Mouse (Mus musculus) heart, adult 2 months (tissue): ENCODE measurements around the gene Wdr26.

ENCODE experiments used
- CTCF ChIP-seq: fragments of 200-600 bp; IDR thresholded peaks from 2 replicates; pipeline ENCODE4 v1.8.1; 2022; ENCODE audit warnings: antibody characterized with exemption, mild to moderate bottlenecking, moderate library complexity
- EP300 ChIP-seq: fragments of 200-500 bp; IDR thresholded peaks from 2 replicates; pipeline ENCODE4 v1.6.1; 2011; ENCODE audit warnings: low read depth, low read length, control low read depth; ENCODE audit not compliant: insufficient read depth
- POLR2A ChIP-seq: fragments of 200-500 bp; IDR thresholded peaks from 2 replicates; pipeline ENCODE4 v1.6.1; 2011; ENCODE audit warnings: mild to moderate bottlenecking, low read depth, low read length, control low read depth; ENCODE audit not compliant: insufficient read depth

- TF ChIP-seq POLR2A = no peak
- TF ChIP-seq CTCF = no peak
- TF ChIP-seq EP300 = no peak
Measured at GRCm38 (mm10) chr1:181150431-181150826, 61.4 kb downstream of the Wdr26 start.
